Mouse (Mus musculus): ENCODE results near the gene Gas6.

GRCm38 (mm10) chr8:13451747-13452277, 42.5 kb downstream of the Gas6 start:
- TF ChIP-seq CHD2 (IDR thresholded peaks at IDR 0.05; ENCODE audit: low read depth, low read length) = no peak
- no peak for TF ChIP-seq HCFC1 (IDR thresholded peaks at IDR 0.05; ENCODE audit: borderline replicate concordance, insufficient read depth, low read length)

All from ES-E14 (cell line).